In genomic region chr16:26552234-26552633, GRCm38 (mm10) we compare ENCODE assay signal across 50 mouse cellular contexts. TPM values are rescaled to one million over a fixed set of nuclear protein-coding genes. Genes with fewer than 3 reads are reported as not detected.
"Had no signal": no experiment of that assay in that cellular context is flagged by ENCODE, and none has a peak within 500 bp of the region (broad histone marks: within the 10 kb centered on the region; RNA-seq: fewer than 3 reads in every experiment).

No protein-coding gene starts in this region.

- H3K4me3 ChIP-seq: heart, embryonic 12.5 days; heart, embryonic 13.5 days; heart, embryonic 15.5 days; hindbrain, embryonic 10.5 days; hindbrain, embryonic 12.5 days; hindbrain, embryonic 13.5 days; hindbrain, embryonic 15.5 days; intestine, embryonic 15.5 days; kidney, embryonic 15.5 days; layer of hippocampus, adult 2 months; left cerebral cortex, adult 2 months had no signal

- DNase-seq: heart, postnatal 10 days; heart, postnatal 14 days; heart, postnatal 36 days; heart, postnatal 4 days; kidney, adult 11 months; kidney, adult 18-20 months; kidney, adult 2 months; kidney, adult 8-10 months; kidney, adult 9 months; kidney, postnatal 10 days; kidney, postnatal 14 days; kidney, postnatal 25 days; kidney, postnatal 36 days; kidney, postnatal 4 days; layer of hippocampus, adult 9-11 months; layer of hippocampus, postnatal 36 days had no signal

- H3K4me1 ChIP-seq: heart, embryonic 13.5 days; heart, embryonic 15.5 days; hindbrain, embryonic 10.5 days; hindbrain, embryonic 12.5 days; intestine, embryonic 15.5 days; kidney, embryonic 15.5 days had no signal

- ATAC-seq: hindbrain, embryonic 16.5 days; hindbrain, postnatal 0 days; inflammation-experienced regulatory T-cells, adult 6 months; intestine, embryonic 15.5 days; intestine, embryonic 16.5 days; intestine, postnatal 0 days had no signal

- H3K27ac ChIP-seq: heart, embryonic 13.5 days; heart, embryonic 15.5 days; hindbrain, embryonic 10.5 days; hindbrain, embryonic 12.5 days; hindbrain, embryonic 13.5 days; hindbrain, embryonic 14.5 days; hindbrain, embryonic 15.5 days; hindbrain, postnatal 0 days; intestine, embryonic 15.5 days; kidney, embryonic 15.5 days; kidney, postnatal 0 days; left cerebral cortex, adult 2 months had no signal

- H3K27me3 ChIP-seq: heart, embryonic 12.5 days; heart, embryonic 13.5 days; heart, embryonic 15.5 days; hindbrain, embryonic 12.5 days; hindbrain, embryonic 13.5 days; hindbrain, embryonic 15.5 days; intestine, embryonic 15.5 days; kidney, embryonic 15.5 days had no signal

- H3K36me3 ChIP-seq: heart, embryonic 12.5 days; heart, embryonic 13.5 days; heart, embryonic 15.5 days; hindbrain, embryonic 10.5 days; hindbrain, embryonic 12.5 days; hindbrain, embryonic 13.5 days; hindbrain, embryonic 15.5 days; intestine, embryonic 15.5 days; kidney, embryonic 15.5 days had no signal

- H3K9me3 ChIP-seq: heart, embryonic 12.5 days; heart, embryonic 13.5 days; heart, embryonic 15.5 days; hindbrain, embryonic 10.5 days; hindbrain, embryonic 12.5 days; hindbrain, embryonic 13.5 days; hindbrain, embryonic 15.5 days; intestine, embryonic 15.5 days; kidney, embryonic 15.5 days had no signal

RNA-seq across cellular contexts. Expression of gene Tmem207, which starts 25.7 kb away (rescaled TPM):
- total RNA-seq: heart, postnatal 10 days; heart, postnatal 14 days; heart, postnatal 25 days; heart, postnatal 36 days; heart, postnatal 4 days; hindbrain, postnatal 0 days; layer of hippocampus, adult 18-20 months; layer of hippocampus, adult 2 months; layer of hippocampus, adult 8-10 months; layer of hippocampus, postnatal 10 days; layer of hippocampus, postnatal 14 days; layer of hippocampus, postnatal 25 days; layer of hippocampus, postnatal 36 days; left cerebral cortex, adult 18-20 months; left cerebral cortex, adult 2 months; left cerebral cortex, adult 8-10 months had no signal
- polyA plus RNA-seq: heart, embryonic 11.5 days; heart, embryonic 12.5 days; heart, embryonic 13.5 days; heart, embryonic 14.5 days; heart, embryonic 15.5 days; heart, embryonic 16.5 days; heart, postnatal 0 days; hindbrain, embryonic 11.5 days; hindbrain, embryonic 12.5 days; hindbrain, embryonic 16.5 days; hindbrain, postnatal 0 days; inflammation-experienced regulatory T-cells, adult 6 months; intestine, embryonic 14.5 days; intestine, embryonic 15.5 days; intestine, embryonic 16.5 days; intestine, postnatal 0 days; kidney, embryonic 14.5 days; kidney, embryonic 15.5 days; large intestine, adult 2 months had no signal
